Mouse (Mus musculus): Measurements from ENCODE around the gene Porcn.

Gene Porcn

DNA sequence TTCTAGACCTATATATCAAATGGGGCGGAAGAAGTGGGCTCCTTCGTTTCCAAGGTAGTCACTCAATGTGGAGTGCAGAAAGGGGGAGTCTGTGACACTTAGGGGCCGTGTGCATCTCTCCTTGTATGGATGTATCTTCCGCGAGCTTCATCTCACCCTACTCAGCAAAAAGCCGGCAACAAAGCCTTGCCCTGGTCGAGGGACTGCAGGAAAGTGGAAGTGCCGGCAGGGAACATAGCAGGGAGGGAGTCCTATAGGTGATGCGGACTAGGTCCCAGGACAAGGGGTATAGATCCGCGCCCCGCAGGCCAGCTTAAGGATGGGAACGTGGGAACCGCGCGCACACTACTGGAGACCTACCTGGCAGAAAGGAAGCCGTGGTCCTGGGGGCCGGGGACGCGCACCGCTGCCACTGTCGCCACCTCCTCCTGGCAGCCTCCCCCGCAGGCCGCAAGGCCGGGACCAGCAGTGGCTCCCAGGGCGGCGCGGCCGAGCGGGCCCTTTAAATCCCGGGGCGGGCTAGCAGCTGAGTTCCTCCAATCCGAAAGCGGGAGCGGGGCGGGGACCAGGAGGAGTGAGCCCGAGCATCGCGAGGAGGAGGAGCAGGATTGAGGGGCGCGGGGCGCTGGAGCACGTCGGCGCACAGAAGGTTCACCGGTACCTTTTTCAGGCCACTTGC lies at the start of gene Porcn:
TSS of gene Porcn (minus strand) at position 511 of the 679 bp plus-strand sequence.
- DNase-seq = peak; percentile 49 to 65

DNA sequence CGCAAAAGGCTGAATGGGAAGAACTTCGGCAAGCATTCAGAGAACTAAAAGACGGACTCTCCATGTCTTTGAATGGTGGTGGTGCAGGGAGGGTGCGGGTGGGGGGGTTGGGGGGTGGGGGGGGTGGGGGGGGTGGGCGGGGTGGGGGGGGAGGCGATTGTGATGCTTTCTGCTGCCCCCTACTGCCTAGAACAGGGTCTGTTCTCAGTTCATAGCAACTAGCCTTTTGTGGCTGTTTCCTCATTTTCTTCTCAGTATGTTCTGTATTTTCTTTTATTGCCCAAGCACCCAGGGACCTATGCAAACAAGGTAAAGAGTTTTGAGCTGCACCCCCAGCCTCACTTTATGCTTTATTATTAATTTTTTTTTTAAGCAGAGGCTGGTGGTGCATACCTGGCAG lies 49.5 kb upstream of the Porcn start:
- no peak for DNase-seq

DNA sequence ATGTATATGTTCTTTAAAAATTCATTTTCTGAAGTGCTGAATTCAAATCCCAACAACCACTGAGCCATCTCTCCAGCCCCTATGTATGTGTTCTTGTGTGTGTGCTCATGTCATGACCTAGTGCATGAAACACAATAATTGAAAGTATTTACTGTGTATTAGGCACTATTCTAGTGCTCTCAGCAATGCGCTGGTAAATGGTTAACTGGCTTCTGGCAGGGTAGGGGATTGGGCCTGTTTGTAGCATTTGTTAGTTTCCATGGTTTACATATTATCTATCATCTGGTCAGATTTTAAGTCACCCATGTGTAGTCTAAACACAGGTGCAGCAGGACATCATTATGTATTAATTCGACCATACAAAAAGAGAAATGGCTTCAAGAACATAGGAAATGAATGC lies 47.4 kb upstream of the Porcn start:
- no peak for DNase-seq

DNA sequence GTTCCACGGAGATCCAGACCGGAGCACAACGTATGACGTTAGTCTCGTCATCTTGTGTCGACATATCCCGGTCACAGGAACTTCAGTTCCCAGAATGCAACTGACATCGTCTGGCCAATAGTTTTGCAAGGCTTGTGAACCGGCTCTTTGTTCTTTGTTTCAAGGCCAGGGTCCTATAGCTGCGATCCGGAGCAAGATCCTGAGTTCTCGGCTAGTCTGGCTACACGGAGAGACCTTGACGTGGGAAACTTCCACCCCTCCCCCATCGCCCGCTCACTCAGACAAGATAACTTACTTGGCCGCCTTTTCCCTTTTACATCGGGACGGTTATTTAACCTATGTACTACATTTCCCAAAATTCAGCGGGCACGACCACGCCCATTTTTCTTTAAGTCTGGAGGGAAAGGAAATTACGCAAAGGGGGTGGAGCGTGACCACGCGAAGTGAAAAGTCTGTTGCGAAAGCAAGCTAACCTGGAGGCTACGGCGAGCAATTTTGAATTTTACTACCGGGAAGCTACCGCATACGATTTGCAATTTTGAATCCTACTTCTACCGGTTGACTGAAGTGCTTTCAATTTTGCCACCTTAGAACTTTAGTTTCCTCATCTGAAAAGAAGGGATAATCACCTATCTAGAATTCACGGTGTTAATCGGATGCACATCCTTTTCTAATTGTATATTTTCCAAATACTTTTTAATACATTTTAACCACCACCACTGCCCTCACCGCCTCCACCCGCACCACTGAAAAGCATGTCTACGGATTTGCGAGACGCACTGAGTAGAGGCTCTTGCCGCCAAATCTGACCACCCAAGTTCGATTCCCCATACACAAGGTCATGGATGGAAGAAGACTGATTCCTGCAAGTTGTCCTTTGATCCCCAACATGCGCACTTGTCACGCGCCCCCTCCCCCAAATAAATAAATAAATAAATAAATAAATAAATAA lies 46.3 kb upstream of the Porcn start, which contains the start of gene Ftsj1:
TSS of gene Ftsj1 (minus strand) at position 73 of the 952 bp plus-strand sequence.
- peak; percentile 79 to 85 for DNase-seq

DNA sequence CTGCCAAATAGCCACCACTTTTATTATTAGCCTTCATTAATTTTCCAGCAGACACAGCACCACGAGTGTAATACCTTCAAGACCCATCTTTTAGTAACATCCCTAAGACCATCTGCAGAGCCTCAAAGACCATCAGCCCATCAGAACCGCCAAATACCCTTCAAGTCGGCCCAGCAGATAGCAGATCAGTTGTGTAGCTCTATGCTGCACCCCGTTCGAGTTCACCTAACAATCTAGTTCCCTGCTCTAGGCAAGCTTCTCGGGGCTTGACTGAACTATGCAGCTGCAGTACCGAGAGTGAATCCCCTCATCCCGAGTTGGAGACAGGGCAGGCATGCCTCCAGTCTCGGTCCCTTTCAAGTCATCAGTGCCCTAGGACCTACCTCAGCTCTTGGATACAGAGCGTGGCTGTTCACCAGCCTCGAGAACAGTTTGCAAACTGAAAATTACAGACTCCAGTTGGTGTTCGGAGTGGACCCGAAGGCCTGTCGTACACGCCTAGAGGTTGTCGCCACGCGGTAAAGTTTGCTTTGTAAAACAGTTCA lies 45.5 kb upstream of the Porcn start:
- DNase-seq = no peak

DNA sequence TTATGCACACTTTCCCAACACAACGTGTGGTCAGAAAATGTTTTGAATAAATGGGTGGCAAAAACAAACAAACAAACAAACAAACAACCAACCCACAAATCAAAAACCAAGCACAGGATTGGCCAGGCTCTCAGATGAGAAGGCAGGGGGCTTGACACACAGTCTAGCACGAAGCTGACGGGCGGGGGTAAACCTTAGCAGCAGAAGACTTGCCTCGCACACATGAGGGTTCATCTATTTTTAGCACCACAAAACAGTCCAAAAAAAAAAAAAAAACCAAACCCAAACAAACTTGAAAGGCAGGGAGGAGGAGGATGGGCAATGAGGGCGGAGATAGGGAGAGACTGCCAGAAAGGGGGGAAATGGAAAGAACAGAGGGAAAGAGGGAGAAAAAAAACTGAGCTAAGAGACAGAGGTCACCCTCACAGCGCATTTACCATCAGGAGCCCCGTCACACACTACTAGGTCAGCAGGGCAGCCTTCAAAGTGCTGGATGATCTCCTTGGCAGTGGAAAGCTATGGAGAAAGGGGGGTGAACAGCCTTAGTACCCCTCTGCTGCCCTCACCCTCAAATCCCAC lies 42.3 kb upstream of the Porcn start:
- no peak for DNase-seq

DNA sequence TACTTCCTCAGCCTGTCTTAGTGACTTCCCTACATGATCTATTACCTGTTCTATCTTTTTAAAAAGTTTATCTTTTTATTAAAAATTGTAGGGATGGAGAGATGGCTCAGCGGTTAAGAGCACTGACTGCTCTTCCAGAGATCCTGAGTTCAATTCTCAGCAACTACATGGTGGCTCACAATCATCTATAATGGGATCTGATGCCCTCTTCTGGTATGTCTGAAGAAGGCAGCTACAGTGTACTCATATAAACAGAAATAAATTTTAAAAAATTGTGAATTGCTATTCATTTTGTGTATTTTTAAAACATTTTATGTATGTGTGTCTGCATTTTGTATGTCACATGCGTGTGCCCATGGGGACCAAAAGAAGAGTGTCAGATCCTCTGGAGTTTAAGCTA lies 41.4 kb upstream of the Porcn start:
- DNase-seq = no peak

DNA sequence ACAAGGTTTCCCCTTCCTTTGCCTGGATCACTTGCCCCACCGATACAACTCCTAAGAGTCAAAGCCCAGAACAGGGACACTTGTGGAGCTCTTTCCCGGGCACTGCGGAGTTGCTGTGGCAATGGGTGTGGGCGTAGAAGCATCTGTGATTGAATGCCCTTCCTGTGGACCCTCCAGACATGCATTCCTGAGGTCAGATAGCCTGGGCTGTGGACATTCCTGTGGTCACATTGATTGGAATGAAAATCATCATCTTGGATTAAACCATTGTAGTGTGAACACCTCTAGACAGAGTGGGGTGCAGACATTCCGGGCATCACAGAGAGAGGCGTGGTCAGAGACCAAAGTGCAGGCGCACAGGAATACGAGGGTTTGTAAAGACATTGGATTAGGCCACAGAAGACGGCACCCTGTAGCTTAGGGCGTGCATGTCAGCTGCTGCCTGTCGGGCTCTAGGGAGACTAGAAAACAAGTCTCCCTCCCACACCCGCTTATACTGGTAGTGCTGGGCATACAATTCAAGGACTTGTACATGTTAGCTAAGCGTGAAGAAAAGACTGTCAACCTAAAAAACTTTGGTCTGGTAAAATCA lies 32.6 kb upstream of the Porcn start:
- DNase-seq = no peak

DNA sequence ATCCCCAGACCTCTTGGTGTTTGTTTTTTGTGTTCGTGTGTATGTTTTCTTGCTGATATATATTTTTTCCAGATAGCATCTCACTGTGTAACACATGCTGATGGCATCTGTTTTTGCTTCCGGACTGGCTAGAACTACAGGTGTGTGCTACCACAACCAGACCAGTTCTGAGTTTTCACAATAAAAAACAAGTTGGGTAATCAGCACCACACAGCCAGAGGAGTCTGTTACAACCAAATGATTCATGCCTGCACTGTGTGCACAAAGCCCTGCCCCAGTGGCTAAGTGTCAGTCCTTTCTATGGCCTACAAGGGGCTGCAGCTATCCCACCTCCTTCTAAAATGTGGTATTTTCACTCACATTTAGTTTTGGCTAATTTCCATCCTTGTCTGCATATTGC lies 30.4 kb upstream of the Porcn start:
- no peak for DNase-seq

DNA sequence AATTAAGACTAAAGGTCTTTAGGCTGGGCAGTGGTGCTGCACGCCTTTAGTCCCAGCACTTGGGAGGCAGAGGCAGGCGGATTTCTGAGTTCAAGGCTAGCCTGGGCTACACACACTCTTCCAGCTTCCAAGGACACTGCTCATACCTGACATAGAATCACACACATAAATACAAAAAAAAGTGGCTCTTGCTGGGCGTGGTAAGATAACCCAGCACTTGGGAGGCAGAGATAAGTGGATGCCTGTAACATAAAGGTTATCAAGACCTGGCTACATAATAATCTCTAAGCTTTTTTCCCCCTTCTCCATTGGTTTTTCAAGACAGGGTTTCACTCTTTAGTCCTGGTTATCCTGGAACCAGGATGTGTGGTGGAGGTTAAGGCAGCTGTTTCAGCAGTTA lies 27.3 kb upstream of the Porcn start:
- no peak for DNase-seq

DNA sequence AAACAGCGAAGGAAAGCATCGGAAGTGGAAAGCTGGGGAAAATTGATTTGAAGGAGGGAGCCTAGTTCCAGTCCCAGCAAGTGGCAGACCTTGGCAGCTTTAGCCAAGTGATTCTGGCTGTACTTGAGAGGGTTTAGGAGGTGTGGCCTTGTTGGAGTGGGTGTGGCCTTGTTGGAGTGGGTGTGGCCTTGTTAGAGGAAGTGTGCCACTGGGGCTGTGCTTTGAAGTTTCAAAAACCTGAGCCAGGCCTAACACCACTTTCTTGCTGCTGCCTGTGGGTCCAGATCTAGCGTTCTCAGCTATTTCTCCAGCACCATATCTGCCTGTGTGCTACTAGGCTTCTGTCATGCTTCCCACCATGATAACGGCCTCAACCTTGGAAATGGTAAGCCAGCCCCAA lies 23.9 kb upstream of the Porcn start:
- peak in 1 of 2 experiments; percentile 2 for DNase-seq

DNA sequence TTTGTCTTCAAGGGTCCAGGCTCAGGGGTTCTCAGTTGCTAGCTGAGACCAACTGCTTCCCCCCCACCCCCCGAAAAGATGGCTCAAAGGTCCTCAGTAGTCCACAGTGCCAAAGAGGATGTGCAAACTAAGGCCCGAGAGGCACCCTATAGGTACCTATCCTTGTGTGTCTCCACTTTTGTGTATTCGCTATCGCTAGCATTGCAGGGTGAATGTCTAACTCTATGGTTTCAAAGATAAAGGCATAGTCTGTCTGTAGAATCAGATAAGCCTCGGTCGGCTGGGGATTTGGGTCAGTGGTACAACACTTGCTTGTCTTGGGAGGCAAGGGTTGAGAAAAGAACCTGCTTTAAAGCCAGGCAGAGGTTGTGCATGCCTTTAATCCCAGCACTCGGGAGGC lies 17.1 kb upstream of the Porcn start:
- no peak for DNase-seq

DNA sequence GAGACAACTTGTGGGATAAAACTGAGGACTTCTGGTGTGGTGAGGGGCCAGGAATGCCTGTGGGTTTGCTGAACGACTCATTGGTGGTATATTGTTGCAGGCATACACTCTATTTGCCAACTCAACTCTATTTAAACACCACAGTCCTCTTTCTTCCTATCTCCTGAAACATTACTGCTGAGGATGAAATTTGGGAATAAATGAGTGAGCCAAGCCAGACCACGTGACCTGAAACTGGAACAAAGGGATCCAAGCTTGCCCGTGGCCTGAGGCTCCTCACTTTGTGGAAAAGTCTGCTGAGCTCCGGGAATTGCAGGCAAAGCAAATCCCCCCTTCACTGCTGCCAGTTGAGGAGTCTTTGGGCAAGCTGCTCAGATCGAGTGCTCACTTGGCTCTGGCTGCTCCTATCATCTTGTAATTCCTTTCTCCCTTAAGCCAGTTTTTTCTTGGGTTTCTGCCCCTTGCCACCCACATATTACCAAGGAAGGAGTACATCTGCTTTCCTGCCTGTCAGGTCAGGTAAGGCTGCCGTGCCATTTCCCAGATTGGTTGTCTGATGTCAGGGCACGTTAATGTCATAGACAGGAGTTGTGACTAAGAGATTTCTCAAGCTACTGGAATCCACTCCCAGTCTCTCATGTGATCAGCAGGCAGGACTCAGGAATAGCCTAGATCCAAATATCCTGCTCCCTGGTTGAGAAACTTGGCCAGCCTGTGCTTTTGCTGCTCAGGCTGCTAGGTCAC lies 16.5 kb upstream of the Porcn start:
- no peak for DNase-seq

DNA sequence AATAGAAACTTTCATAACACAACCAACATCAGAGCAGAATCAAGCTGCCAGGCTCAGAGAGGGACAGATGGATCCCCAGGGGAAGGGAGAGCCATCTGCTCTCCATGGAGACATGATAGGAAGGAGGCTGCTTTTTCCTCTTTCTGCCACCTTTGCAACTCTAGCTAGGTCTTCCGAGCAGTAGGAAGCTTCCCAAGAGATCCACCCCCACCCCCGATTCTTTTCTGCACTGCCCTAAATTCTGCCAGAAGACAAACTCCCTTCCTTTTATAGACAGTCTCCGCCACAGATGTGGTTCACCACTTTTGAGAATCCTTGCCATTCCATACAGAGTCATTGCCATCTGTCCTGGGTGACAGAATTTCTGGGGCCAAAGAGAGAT lies 16.0 kb upstream of the Porcn start:
- DNase-seq = no peak

DNA sequence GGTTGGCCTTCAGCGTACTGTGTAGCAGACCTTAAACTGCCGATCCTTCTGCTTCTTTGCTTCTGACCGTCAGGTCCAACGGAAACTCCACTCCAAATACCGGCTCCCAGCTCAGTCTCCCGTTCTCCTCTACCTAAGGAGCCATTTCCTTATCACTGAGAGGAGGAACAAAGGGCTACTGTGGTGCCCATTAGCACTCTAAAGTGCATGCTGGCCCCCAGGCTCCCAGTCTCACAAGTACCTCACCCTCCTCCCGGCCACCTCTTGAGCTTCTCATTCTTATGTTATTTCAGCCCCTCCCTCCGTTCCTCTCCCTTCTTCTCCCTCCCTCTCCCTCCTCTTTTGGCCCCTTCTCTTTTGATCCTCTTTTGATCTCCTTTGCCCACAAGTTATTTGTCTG lies 13.3 kb upstream of the Porcn start:
- no peak for DNase-seq

DNA sequence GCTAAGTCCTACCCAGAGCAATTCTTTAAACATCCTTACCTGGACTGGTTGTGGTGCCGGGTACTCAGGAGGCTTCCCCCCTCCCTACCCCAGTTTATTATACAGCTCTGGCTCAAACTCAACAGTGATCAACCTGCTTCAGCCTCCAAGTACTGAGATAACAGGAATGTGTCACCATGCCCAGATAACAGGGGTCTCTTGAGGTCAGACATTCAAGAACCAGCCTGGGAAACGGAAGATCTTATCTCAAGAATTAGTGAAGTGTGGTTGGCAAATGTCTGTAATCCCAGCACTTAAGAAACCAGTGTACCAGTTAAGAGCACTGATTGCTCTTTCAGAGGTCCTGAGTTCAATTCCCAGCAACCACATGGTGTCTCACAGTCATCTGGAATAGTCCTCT lies 11.8 kb upstream of the Porcn start:
- DNase-seq = no peak

DNA sequence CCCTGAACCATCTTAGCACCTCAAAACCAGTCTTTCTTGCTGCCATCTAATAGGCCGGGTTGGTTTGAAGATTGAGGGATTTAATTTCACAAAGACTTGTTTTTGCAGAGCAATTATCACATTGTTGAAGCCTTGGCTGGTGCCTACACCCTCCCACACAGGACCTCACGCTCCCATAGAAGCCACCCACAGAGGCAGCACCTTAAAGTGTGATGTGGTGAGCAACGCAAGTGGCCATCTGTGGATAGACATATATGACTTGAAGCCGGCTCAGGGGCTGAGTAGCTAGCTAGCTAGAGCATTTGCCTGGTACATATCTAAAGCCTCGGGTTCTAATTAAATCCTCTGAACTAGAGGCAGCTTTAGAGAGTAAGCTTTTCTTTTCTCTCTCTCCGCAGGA lies 11.1 kb upstream of the Porcn start:
- no peak for DNase-seq

DNA sequence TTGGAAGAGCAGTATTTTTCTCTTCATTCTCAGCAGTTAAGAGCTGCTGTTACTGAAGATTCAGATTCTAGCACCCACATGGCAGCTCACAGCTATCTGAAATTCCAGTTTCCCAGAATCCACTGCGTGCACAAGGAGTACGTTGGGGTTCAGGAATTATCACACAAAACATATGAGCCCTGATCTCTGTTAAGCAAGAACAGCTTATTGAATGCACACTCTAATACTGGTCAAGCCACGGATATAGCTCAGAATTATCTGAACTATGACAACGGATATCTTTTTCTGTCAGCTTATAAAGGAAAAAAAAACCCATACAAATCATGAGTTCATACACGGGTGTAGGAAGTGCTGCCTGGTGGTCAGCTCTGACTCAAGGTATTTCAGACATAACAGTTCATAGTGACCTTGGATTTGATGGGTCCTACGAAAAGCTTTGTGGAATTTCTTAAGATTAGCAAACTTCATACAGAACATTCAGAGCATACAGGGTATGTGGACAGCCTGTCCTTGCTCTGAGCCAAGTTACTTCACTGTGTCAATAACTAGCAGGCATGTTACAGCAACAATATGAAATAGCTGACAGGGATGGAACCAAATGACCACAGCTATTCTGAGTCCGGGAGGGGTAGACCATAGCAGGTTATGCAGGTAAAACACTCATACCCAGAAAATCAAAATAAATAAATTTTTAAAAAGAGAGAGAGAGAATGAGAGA lies 5.3 kb upstream of the Porcn start:
- no peak for DNase-seq

DNA sequence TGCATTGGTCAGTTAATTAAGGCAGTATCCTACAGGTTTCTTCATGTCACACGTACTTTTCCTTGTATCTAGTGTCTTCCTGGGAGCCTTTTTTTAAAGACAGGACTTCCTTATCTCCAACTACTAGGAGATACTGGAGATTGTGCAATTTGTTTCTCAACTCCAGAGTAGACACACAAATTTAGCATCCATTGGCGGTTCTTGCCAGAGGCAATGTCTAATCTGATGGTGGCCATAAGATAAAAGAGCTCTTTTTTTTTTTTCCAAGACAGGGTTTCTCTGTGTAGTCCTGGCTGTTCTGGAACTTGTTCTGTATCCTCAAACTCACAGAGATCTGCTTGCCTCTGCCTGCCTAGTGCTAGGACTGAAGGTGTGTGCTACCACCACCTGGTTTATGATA lies 3.4 kb upstream of the Porcn start:
- no peak for DNase-seq

DNA sequence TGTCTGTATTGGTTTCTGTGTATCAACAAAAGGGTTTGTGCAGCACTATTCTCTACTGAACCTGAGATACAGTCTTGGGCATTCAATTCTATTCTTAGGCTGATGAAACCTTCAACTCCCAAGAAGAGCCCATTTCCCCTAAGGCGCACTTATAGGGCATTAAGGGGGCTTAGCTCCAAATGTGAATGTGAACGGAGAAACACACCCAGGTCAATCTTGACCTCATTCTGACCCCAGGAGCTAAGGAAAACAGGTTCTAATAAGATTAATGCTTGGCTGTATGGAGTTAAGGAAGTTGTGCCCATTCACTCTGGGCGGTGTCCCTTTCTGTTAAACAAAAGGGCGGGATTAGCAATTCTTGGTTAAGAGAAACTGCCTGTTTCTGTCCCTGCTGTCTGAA lies 899 bp upstream of the Porcn start:
- no peak for DNase-seq

DNA sequence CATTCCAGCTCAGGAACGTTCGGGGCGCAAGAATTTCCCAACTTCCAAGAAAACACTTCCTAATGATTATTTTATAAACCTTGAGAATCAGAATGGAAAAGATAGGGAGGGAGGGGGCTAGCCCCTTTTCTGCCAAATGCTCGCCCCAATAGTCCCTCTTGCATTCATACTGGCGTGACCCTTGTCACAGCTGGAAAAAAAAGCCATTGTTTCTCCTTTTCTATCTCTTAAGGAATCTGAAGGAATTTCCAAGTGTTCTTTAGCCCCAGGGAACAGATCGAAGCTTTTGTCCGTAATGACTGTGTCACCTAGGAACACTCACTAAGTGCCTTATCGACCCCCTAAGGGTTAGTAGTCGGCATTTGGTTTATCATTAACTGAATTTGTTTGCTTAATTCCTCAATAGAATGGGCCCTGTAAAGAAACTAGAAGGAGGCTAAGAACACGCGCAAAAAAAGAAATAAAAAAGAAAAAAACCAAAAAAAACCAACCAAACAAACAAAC lies 421 bp upstream of the Porcn start:
- no peak for DNase-seq

DNA sequence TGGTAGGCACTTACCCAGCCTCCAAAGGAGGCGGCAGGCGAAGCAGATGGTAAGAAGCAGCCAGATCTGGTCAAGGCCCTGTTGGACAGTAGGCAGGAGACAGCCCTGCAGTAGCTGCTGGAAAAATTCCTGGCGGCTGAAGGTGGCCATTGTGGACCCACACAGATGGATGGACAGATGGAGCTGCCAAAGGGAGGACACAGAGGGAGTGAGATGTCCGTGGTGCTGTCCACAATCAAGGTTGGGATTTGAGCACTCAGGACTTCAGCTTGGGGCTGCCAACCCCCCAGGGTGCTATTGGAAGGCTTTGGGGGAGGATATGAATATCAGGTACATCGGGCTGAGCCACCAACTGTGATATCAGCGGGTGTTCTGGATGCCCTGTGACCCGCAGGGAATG lies 774 bp downstream of the Porcn start:
- no peak for DNase-seq

Data from thymus, postnatal 36 days (tissue).